Mouse (Mus musculus): ENCODE data around the gene Olfr843.

The Olfr843 gene
- long read RNA-seq, experiment 1 = 0 reads
- long read RNA-seq, experiment 2 = 0 reads

- intact Hi-C loops (cut with DNase I) = no loop called here
Observed at GRCm38 (mm10) chr9:19251887-19252286, at the start of gene Olfr843. TSS of gene Olfr843 (minus strand) at chr9:19251987.

Measured in adrenal gland (tissue).